Mouse (Mus musculus) G1E (cell line): ENCODE results near the gene Sp8. TPM values are rescaled to one million over a fixed set of nuclear protein-coding genes. Genes with fewer than 3 reads are reported as not detected.

ENCODE experiments used
- ATAC-seq: 2 replicates; pipeline ENCODE4 v1.8.0; 2016; ENCODE audit warnings: mild to moderate bottlenecking; ENCODE audit not compliant: insufficient number of reproducible peaks, poor library complexity, low FRiP score, severe bottlenecking; ENCODE audit errors: extremely low read depth
- DNase-seq: peaks from one replicate; pipeline ENCODE4 v3.0.0; 2012; ENCODE audit warnings: low spot score
- H3K27me3 ChIP-seq: 2 replicates; pipeline ENCODE4 v1.6.1; 2012; ENCODE audit warnings: mild to moderate bottlenecking, low read length, inconsistent platforms; ENCODE audit not compliant: insufficient read depth
- H3K36me3 ChIP-seq: replicated peaks from 2 replicates; pipeline ENCODE3; 2012; ENCODE audit warnings: mild to moderate bottlenecking, inconsistent platforms
- H3K4me1 ChIP-seq: 2 replicates; pipeline ENCODE4 v1.6.1; 2012; ENCODE audit warnings: low read depth, low read length, inconsistent platforms, mixed read lengths; ENCODE audit not compliant: insufficient read depth
- H3K4me3 ChIP-seq: 2 replicates; pipeline ENCODE4 v1.5.1; 2012; ENCODE audit warnings: low read depth, mild to moderate bottlenecking, inconsistent platforms, low read length, moderate library complexity, mixed read lengths
- H3K9me3 ChIP-seq: replicated peaks from 2 replicates; pipeline ENCODE4 v1.6.1; 2012; ENCODE audit warnings: inconsistent platforms
- CTCF ChIP-seq: IDR thresholded peaks from 2 replicates; pipeline ENCODE4 v1.5.1; 2012; ENCODE audit warnings: low read depth, low read length, inconsistent platforms, mixed read lengths
- GATA1 ChIP-seq: IDR thresholded peaks from 2 replicates; pipeline ENCODE4 v1.6.1; 2012; ENCODE audit warnings: borderline replicate concordance, low read length, inconsistent platforms, mixed read lengths
- GATA2 ChIP-seq: IDR thresholded peaks from 2 replicates; pipeline ENCODE4 v1.6.1; 2012; ENCODE audit warnings: low read depth, low read length, inconsistent platforms, borderline replicate concordance
- POLR2AphosphoS5 ChIP-seq: IDR thresholded peaks from 2 replicates; pipeline ENCODE4 v1.6.1; 2012; ENCODE audit warnings: low read depth, low read length, inconsistent platforms; ENCODE audit not compliant: insufficient replicate concordance
- TAL1 ChIP-seq: conservative IDR thresholded peaks from 2 replicates; pipeline ENCODE4 v1.6.1; 2012; ENCODE audit warnings: low read depth, low read length, inconsistent platforms, mixed read lengths
- polyA plus RNA-seq: library from polyadenylated mRNA; stranded (reverse); fragments of >175 nt; gene quantifications from 2 replicates; pipeline ENCODE4 v1.2.3, GENCODE M21; 2012
- total RNA-seq, 2 experiments: library from RNA; stranded (forward) in 1 of 2; stranded (reverse) in 1 of 2; fragments of 200-1000 nt in 1 of 2; fragments of >200 nt in 1 of 2; fragmentation: Nextera tagmentation in 1 of 2; gene quantifications; 2 replicates each; pipeline ENCODE4 v1.2.3; 2014 to 2017

Gene Sp8
- total and polyA plus RNA-seq, 3 experiments, result 0.05 TPM; not detected in 2

GRCm38 (mm10) chr12:118853331-118853730 lies 7.2 kb downstream of the Sp8 start:
- Histone ChIP-seq H3K4me1 (no peaks in the 10 kb centered on the region), H3K36me3 (no peaks in the 10 kb centered on the region), H3K9me3 (peaks cover 18% of the 10 kb centered on the region), H3K4me3 (no peak overlapping the region), H3K27me3 (peaks cover 14% of the 10 kb centered on the region; the same call in 1 of the 2 replicates)
- DNase-seq (no peak), ATAC-seq (no peak)
- TF ChIP-seq POLR2AphosphoS5 (no peak), GATA1 (no peak), CTCF (no peak), GATA2 (no peak), TAL1 (no peak)

DNA sequence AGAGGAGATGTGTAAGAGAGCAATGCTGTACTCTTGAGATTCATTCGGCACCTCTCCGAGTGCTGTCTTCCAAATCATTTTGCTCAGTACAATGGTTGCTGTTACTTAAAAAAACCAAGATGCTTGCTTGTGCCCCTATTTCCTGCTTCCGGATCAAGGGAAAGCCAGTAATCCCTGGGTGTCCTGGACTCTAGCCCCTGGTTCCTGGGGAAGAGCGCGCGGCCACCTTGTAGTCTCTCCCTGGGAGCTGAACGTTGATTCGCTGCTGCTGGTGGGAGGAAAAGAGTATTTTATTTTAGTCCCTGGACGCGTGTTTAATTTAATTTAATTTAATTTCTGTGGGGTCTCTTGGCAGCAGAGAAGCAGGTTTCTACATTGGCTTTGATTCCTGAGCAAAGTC lies 8.3 kb downstream of the Sp8 start:
- Histone ChIP-seq H3K9me3 (peaks cover 8% of the 10 kb centered on the region), H3K4me3 (no peak overlapping the region), H3K36me3 (no peaks in the 10 kb centered on the region), H3K27me3 (peaks cover 16% of the 10 kb centered on the region), H3K4me1 (no peaks in the 10 kb centered on the region)
- TF ChIP-seq GATA2, result no peak
- no peak for TF ChIP-seq TAL1
- no peak for TF ChIP-seq GATA1
- TF ChIP-seq CTCF, result no peak
- DNase-seq, result no peak
- no peak for ATAC-seq

DNA sequence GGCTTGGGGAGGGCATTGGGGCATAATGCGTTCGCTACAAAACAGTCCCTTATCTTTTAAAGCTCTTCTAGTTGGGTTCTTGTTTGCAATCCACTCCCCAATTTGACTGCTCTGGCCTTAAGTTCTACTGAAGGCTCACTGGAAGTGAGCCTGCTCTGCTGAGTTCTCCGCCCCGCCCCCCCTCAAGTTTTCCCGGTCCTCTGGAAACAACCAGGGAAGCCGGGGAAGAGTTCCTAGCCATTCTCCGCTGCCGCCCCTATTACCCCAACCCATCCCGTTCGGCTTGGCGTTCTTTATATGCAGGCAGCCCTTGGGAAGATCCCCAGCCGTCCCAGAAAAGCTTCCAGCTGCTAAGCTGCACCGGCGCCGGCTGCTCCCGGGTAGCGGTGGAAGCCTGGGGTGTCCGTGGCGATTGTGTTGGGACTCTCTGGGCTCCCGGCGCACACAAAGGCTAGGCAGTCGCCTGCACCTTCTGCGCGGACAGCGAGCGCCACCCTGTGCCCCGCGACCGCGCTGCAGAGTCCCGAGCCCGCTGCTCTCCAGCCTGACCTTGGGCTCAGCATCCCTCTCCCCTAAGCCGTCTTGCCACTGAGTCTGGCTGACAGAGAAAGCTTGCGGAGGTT lies 8.8 kb downstream of the Sp8 start:
- peaks cover 2% of the 10 kb centered on the region; the same call in 1 of the 2 replicates for H3K9me3 ChIP-seq
- no peak overlapping the region for H3K4me3 ChIP-seq
- peaks cover 13% of the 10 kb centered on the region for H3K27me3 ChIP-seq
- H3K4me1 ChIP-seq, result no peaks in the 10 kb centered on the region
- no peaks in the 10 kb centered on the region for H3K36me3 ChIP-seq
- DNase-seq, result no peak
- no peak for ATAC-seq
- TF ChIP-seq GATA1, result no peak
- TF ChIP-seq GATA2, result no peak
- no peak for TF ChIP-seq TAL1
- TF ChIP-seq CTCF, result no peak
- no peak for TF ChIP-seq POLR2AphosphoS5

- peaks cover 10% of the 10 kb centered on the region for H3K27me3 ChIP-seq
- TF ChIP-seq GATA2 (no peak), TAL1 (no peak), CTCF (no peak), POLR2AphosphoS5 (no peak), GATA1 (no peak)
- H3K4me3 ChIP-seq, result no peak overlapping the region
- no peaks in the 10 kb centered on the region for H3K4me1 ChIP-seq
- no peak for DNase-seq
- no peaks in the 10 kb centered on the region for H3K36me3 ChIP-seq
- H3K9me3 ChIP-seq, result no peaks in the 10 kb centered on the region
- ATAC-seq, result no peak
Measured at GRCm38 (mm10) chr12:118856151-118856550, 10.0 kb downstream of the Sp8 start.

GRCm38 (mm10) chr12:118872673-118873072 lies 26.5 kb downstream of the Sp8 start:
- ATAC-seq (no peak), DNase-seq (no peak)
- no peaks in the 10 kb centered on the region for H3K9me3 ChIP-seq
- H3K36me3 ChIP-seq, result no peaks in the 10 kb centered on the region
- H3K4me1 ChIP-seq, result no peaks in the 10 kb centered on the region
- no peak for TF ChIP-seq POLR2AphosphoS5
- no peak for TF ChIP-seq CTCF
- TF ChIP-seq GATA2, result no peak
- TF ChIP-seq TAL1, result no peak
- TF ChIP-seq GATA1, result no peak
- no peaks in the 10 kb centered on the region for H3K27me3 ChIP-seq
- no peak overlapping the region for H3K4me3 ChIP-seq

DNA sequence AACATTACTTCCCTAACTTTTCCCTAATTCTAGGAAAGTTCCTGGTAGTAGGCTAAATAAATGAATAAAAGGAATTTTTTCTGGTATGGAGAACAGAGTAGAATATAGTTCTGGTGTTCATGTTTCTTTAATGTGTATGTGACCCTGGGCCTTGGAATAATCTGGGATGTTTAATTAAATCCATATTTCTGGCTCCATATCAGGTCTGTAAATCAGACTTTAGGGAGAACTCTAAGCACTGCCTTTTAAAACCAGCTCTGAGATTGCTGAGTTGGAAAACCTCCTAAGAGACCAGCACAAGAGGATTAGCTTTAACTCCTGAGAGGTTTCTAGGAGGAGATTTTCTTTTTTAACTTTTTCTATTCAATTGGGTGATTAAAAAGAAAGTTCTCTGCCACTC lies 36.7 kb downstream of the Sp8 start:
- Histone ChIP-seq H3K4me1 (no peaks in the 10 kb centered on the region), H3K27me3 (no peaks in the 10 kb centered on the region), H3K9me3 (no peaks in the 10 kb centered on the region), H3K36me3 (no peaks in the 10 kb centered on the region), H3K4me3 (no peak overlapping the region)
- no peak for TF ChIP-seq TAL1
- no peak for TF ChIP-seq GATA2
- no peak for TF ChIP-seq CTCF
- no peak for TF ChIP-seq GATA1
- TF ChIP-seq POLR2AphosphoS5, result no peak
- ATAC-seq, result no peak
- DNase-seq, result no peak

- H3K9me3 ChIP-seq, result no peaks in the 10 kb centered on the region
- no peak for DNase-seq
- TF ChIP-seq CTCF (no peak), POLR2AphosphoS5 (no peak), GATA2 (no peak), TAL1 (no peak), GATA1 (no peak)
- no peak overlapping the region for H3K4me3 ChIP-seq
- no peaks in the 10 kb centered on the region for H3K36me3 ChIP-seq
- no peaks in the 10 kb centered on the region for H3K27me3 ChIP-seq
- H3K4me1 ChIP-seq, result no peaks in the 10 kb centered on the region
- ATAC-seq, result no peak
Measured at GRCm38 (mm10) chr12:118887964-118888363, 41.8 kb downstream of the Sp8 start.

Other genes starting within 250 kb of the Sp8 start
- gene Abcb5, start 120.1 kb downstream of the Sp8 start, total RNA-seq (2014; fragmentation: Nextera tagmentation), result not detected in 2 replicates
- gene Abcb5, start 120.1 kb downstream of the Sp8 start, total RNA-seq (2017), result 0.11 and 0.23 TPM in 2 replicates
- gene Abcb5, start 120.1 kb downstream of the Sp8 start, polyA plus RNA-seq, result not detected in 2 replicates